Mouse (Mus musculus): ENCODE results near the gene Trim17.
A peak's percentile ranks its signal among the peaks of the same experiment; 100 is the strongest.
"Not testable (repeated sequence)": the region's sequence is repeated elsewhere in the genome, so short reads cannot be mapped to it uniquely, and the experiment has no call there.

Gene Trim17

GRCm38 (mm10) chr11:58947798-58948528, 6.5 kb upstream of the Trim17 start:
- no peak for DNase-seq (ENCODE audit: low read depth, low spot score)

- DNase-seq (ENCODE audit: low read depth, low spot score): peak; percentile 90
These were observed 5.7 kb upstream of the Trim17 start, which contains the start of gene Hist3h2ba for GRCm38 (mm10) chr11:58948542-58949479. Gene Hist3h2ba, plus strand, starts transcription at chr11:58948920.

GRCm38 (mm10) chr11:58949480-58950431, 4.7 kb upstream of the Trim17 start:
- DNase-seq (ENCODE audit: low read depth, low spot score): no peak

GRCm38 (mm10) chr11:58951210-58951609, 3.3 kb upstream of the Trim17 start:
- DNase-seq (ENCODE audit: low read depth, low spot score): no peak

- peak; percentile 64 for DNase-seq (ENCODE audit: low read depth, low spot score)
These were observed 925 bp upstream of the Trim17 start for GRCm38 (mm10) chr11:58953351-58954169.

GRCm38 (mm10) chr11:58954170-58954419, 390 bp upstream of the Trim17 start:
- not testable (repeated sequence) for DNase-seq (ENCODE audit: low read depth, low spot score)

GRCm38 (mm10) chr11:58955143-58955867, 820 bp downstream of the Trim17 start:
- peak; percentile 40 for DNase-seq (ENCODE audit: low read depth, low spot score)

- DNase-seq (ENCODE audit: low read depth, low spot score): no peak
These were observed 1.4 kb downstream of the Trim17 start for GRCm38 (mm10) chr11:58955868-58956257.

- no peak for DNase-seq (ENCODE audit: low read depth, low spot score)
These were observed 2.9 kb downstream of the Trim17 start for GRCm38 (mm10) chr11:58957226-58957914.

GRCm38 (mm10) chr11:58958536-58958935, 4.1 kb downstream of the Trim17 start:
- no peak for DNase-seq (ENCODE audit: low read depth, low spot score)

- DNase-seq (ENCODE audit: low read depth, low spot score): peak; percentile 53
These were observed 4.8 kb downstream of the Trim17 start for GRCm38 (mm10) chr11:58959186-58959825.

GRCm38 (mm10) chr11:58959921-58960465, 5.5 kb downstream of the Trim17 start:
- DNase-seq (ENCODE audit: low read depth, low spot score): peak; percentile 94

- no peak for DNase-seq (ENCODE audit: low read depth, low spot score)
These were observed 7.1 kb downstream of the Trim17 start for GRCm38 (mm10) chr11:58961364-58962177.

- DNase-seq (ENCODE audit: low read depth, low spot score): no peak
These were observed 9.1 kb downstream of the Trim17 start for GRCm38 (mm10) chr11:58963543-58963942.

GRCm38 (mm10) chr11:58964216-58964615, 9.7 kb downstream of the Trim17 start:
- no peak for DNase-seq (ENCODE audit: low read depth, low spot score)

- DNase-seq (ENCODE audit: low read depth, low spot score): no peak
These were observed 10.7 kb downstream of the Trim17 start for GRCm38 (mm10) chr11:58965001-58965760.

- peak; percentile 62 for DNase-seq (ENCODE audit: low read depth, low spot score)
These were observed 12.9 kb downstream of the Trim17 start for GRCm38 (mm10) chr11:58967346-58967745.

All from A20 (cell line).